Comparison of ENCODE assay signal across 8 mouse cellular contexts in the genomic region with DNA sequence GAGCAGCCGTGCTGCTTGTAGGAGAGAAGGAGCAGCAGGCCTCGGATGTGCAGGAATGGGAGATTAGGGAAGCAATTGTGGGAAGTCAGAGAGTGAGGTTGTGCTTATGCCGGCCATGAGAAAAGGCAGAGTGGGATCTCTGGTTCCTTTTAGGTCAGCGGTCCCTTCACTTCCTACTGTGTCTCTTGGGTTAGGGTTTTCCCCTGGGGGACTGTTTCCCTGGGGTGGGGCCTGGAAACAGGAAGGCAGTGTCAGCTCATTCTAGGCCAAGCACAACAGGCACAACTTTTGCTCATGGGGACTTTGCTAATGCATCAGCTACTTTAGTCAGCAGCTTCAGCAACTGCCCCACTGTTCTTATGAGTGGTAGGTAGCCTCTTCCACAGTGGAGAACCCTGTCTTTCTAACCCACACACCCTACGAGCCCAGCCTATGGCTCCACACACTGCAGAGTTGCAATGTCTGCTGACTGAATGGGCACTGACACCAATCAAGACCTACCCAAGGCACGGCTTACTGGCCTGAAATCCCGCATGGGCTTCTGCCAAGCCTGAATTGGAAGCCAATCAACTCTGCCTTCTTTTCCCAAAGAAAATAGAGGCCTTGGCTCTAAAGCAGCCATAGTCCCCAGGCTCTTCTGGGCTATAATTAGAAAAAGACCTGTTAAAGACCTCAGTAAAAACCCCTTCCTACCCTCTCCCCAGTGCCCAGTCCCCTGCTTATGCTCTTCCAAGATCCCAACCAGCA.
DNase-seq lines count a peak whose midpoint lies in the region; ATAC-seq and TF ChIP-seq lines count a peak whose summit lies in the region.

No protein-coding gene starts in this region.

- 62% methylated on average over 7 of the region's 7 CpGs for WGBS in heart, embryonic 12.5 days
- WGBS in heart, postnatal 0 days: 57% methylated on average over 7 of the region's 7 CpGs
- WGBS in limb, embryonic 12.5 days: 69% methylated on average over 7 of the region's 7 CpGs

- peaks cover 24% of the 10 kb centered on the region for H3K4me1 ChIP-seq in heart, embryonic 12.5 days (replicated peaks)
- peaks cover 12% of the 10 kb centered on the region; the same call in 1 of the 2 replicates for H3K4me1 ChIP-seq in heart, postnatal 0 days (ENCODE audit: control insufficient read depth, insufficient read depth)
- peaks cover 40% of the 10 kb centered on the region for H3K4me1 ChIP-seq in limb, embryonic 12.5 days (replicated peaks)

- no peak overlapping the region for H3K4me2 ChIP-seq in heart, embryonic 12.5 days
- H3K4me2 ChIP-seq in heart, postnatal 0 days (ENCODE audit: low read depth, low read length): no peak overlapping the region
- H3K4me2 ChIP-seq in limb, embryonic 12.5 days: no peak overlapping the region

- no peaks in the 10 kb centered on the region for H3K9me3 ChIP-seq in heart, embryonic 12.5 days (replicated peaks)
- no peaks in the 10 kb centered on the region for H3K9me3 ChIP-seq in heart, postnatal 0 days (replicated peaks; ENCODE audit: control insufficient read depth, low read length)
- H3K9me3 ChIP-seq in limb, embryonic 12.5 days: no peaks in the 10 kb centered on the region

- no peak for TF ChIP-seq EP300 in heart, postnatal 0 days (IDR thresholded peaks at IDR 0.05; ENCODE audit: low read depth)

- TF ChIP-seq CTCF in heart, postnatal 0 days (IDR thresholded peaks at IDR 0.05; ENCODE audit: low read depth): no peak

- DNase-seq in heart, adult 11 months: peak; percentile 99
- DNase-seq in NIH3T3 (ENCODE audit: low read depth): peak; percentile 85
- DNase-seq in cerebellum, postnatal 10 days: peak; percentile 89 to 92
- no peak for DNase-seq in heart, postnatal 0 days (ENCODE audit: low spot score)
- no peak for DNase-seq in retina, postnatal 1 day
- no peak for DNase-seq in testis, postnatal 14 days (ENCODE audit: low spot score)

- H3K4me3 ChIP-seq in heart, embryonic 12.5 days: no peak overlapping the region
- H3K4me3 ChIP-seq in heart, postnatal 0 days (ENCODE audit: low read depth, low read length): no peak overlapping the region
- no peak overlapping the region for H3K4me3 ChIP-seq in limb, embryonic 12.5 days (replicated peaks)

- no peak overlapping the region for H3K9ac ChIP-seq in heart, embryonic 12.5 days
- no peak overlapping the region for H3K9ac ChIP-seq in heart, postnatal 0 days (replicated peaks; ENCODE audit: low read depth, low read length)
- H3K9ac ChIP-seq in limb, embryonic 12.5 days (replicated peaks): no peak overlapping the region; the same call in 1 of the 2 replicates

- H3K27ac ChIP-seq in heart, embryonic 12.5 days (ENCODE audit: poor library complexity, severe bottlenecking): no peak overlapping the region
- H3K27ac ChIP-seq in heart, postnatal 0 days (ENCODE audit: low read depth): peak overlapping the region; percentile 60
- peak overlapping the region; percentile 46 for H3K27ac ChIP-seq in limb, embryonic 12.5 days

- H3K27me3 ChIP-seq in heart, embryonic 12.5 days (replicated peaks): no peaks in the 10 kb centered on the region
- no peaks in the 10 kb centered on the region for H3K27me3 ChIP-seq in heart, postnatal 0 days (ENCODE audit: control insufficient read depth, insufficient read depth, low read length)
- no peaks in the 10 kb centered on the region for H3K27me3 ChIP-seq in limb, embryonic 12.5 days

- H3K36me3 ChIP-seq in heart, embryonic 12.5 days: 0 out of 2 replicates have a peak, but pooled peaks cover 3% of the 10 kb centered on the region
- no peaks in the 10 kb centered on the region for H3K36me3 ChIP-seq in heart, postnatal 0 days (replicated peaks; ENCODE audit: control insufficient read depth, insufficient read depth, low read length)
- H3K36me3 ChIP-seq in limb, embryonic 12.5 days: peaks cover 32% of the 10 kb centered on the region

- no peak for ATAC-seq in heart, embryonic 12.5 days (ENCODE audit: insufficient number of reproducible peaks, low FRiP score)
- ATAC-seq in heart, postnatal 0 days (ENCODE audit: insufficient read depth, low read depth): 0 out of 2 replicates have a peak, but pooled peaks have one; percentile 18
- ATAC-seq in limb, embryonic 12.5 days (ENCODE audit: insufficient number of reproducible peaks, insufficient read depth, low FRiP score, low TSS enrichment, low read depth): peak; percentile 56; the same call in 1 of the 2 replicates

Comparison
In these comparisons a context has a peak if more than half of its experiments do, and no peak if none do; other contexts are left out.
1. DNase-seq: peak in heart, adult 11 months (single experiment), NIH3T3 (single experiment) and cerebellum, postnatal 10 days (2 of 2); none in heart, postnatal 0 days (single experiment), retina, postnatal 1 day (single experiment) and testis, postnatal 14 days (single experiment).